Mouse (Mus musculus): Measurements from ENCODE around the gene Ercc8.

The Ercc8 gene

GRCm38 (mm10) chr13:108157732-108158464, 633 bp upstream of the Ercc8 start:
- DNase-seq (ENCODE audit: low spot score) = no peak

DNA sequence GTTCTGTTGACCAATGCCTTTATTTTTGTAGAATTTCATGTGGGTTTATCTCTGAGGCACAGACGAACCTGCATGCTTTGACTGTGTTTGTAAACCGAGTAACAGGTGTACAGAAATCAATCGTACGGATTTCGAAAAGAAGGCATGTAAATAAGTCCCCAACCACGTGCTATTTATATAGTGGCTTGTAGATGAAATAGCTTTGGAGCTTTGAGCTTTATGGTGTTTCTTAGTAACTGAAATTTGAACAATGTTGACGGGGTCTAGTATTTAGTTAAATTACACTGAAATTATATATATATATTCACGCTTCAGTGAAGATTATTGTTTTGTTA, 677 bp downstream of the Ercc8 start:
- DNase-seq (ENCODE audit: low spot score) = peak; percentile 22

DNA sequence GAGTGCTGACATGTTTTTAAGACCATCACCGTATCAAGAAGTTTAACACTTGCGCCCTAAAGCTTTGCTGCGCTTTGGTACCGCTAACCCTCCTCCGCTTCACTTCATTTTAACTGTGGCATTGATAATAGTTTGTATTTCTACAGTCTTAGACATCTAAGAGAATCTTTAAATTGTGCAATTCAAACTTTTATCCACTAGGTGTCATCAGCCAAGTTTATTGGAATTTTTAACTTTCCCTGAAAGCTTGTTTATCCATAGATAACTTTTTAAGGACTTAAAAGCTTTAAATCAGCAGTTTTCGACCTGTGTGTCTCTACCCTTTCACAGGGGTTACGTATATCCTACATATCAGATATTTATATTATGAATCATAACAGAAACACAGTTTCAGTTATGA, 1.4 kb downstream of the Ercc8 start:
- peak; percentile 77 for DNase-seq (ENCODE audit: low spot score)

DNA sequence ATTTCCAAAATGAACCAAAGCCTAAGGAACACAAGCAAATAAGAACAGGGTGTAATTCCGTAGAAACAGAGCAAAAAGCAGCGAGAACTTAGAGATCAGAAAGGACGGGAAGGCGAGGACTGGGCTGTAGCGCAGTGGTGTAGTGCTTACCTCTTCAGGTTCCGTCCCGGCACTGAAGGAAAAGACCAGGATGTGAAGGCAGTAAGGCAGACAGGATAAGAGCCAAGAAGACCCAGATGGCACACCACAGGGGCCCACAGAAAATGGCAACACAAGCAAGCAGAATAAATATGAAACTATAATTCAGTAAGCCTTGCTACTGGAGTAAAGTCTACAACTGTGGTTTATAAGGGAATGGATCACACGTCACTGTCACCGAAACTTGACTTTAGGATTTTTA, 5.4 kb downstream of the Ercc8 start:
- no peak for DNase-seq (ENCODE audit: low spot score)

GRCm38 (mm10) chr13:108164621-108165020, 6.1 kb downstream of the Ercc8 start:
- DNase-seq (ENCODE audit: low spot score) = no peak

GRCm38 (mm10) chr13:108170002-108170401, 11.5 kb downstream of the Ercc8 start:
- DNase-seq (ENCODE audit: low spot score) = no peak

DNA sequence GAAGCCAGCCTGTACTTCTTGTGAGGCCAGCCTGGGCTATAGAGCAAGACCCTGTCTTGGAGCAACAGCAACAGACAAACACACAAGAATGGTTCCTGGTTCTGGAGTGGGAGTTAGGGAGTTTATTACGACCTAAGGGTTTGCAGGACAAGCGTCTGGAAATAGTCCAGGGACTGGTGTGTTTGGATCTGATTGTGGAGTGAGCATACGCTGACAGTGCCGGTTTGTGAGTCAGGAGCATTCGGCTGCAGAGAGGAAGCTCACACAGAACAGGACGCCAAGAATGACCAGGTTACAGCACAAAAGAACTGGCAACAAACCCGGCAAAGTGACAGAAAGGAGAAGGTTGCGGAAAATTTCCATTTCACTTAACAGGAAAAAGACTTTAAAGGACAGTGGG, 12.0 kb downstream of the Ercc8 start:
- DNase-seq (ENCODE audit: low spot score) = no peak

DNA sequence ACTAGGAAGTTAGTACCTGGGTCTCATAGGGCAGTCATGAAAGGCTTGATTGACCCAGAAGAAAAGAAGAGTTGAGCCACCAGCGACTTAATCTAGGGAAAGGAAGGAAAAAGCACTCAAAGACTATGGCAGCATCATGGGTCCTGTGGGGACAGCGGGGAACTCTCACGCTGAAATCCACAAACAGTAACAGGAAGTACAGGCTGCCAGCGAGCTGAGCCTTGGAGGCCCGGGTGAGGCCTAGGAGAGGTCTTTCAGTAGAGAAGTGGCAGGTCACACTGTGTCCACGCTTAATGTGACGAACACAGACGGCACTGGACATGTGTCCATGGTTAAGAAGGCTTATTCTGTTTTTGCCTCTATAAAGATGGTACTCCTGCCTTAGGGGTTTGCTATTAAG, 21.1 kb downstream of the Ercc8 start:
- DNase-seq (ENCODE audit: low spot score) = no peak

GRCm38 (mm10) chr13:108180821-108181220, 22.3 kb downstream of the Ercc8 start:
- DNase-seq (ENCODE audit: low spot score) = no peak

GRCm38 (mm10) chr13:108184743-108185255, 26.3 kb downstream of the Ercc8 start:
- DNase-seq (ENCODE audit: low spot score) = no peak

DNA sequence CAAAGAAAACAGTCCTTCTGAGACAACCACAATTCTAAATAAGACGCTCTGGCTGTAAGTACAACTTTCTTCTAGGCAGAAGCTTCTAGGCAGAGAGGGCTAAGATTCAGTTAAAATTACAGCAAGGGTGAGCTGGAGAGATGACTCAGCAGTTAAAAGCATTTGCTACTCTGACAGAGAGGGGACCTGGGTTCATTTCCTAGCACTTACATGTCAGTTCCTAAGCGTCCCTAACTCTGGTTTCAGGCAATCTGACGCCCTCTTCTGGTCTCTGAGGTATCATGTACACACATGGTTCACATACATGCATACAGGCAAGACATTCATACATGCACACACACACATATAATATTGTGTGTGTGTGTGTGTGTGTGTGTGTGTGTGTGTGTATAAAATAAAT, 27.0 kb downstream of the Ercc8 start:
- DNase-seq (ENCODE audit: low spot score) = no peak

GRCm38 (mm10) chr13:108187994-108188393, 29.5 kb downstream of the Ercc8 start:
- no peak for DNase-seq (ENCODE audit: low spot score)

- DNase-seq (ENCODE audit: low spot score) = peak; percentile 83
Observed at GRCm38 (mm10) chr13:108191074-108191720, 32.7 kb downstream of the Ercc8 start.

GRCm38 (mm10) chr13:108195474-108195873, 36.9 kb downstream of the Ercc8 start:
- no peak for DNase-seq (ENCODE audit: low spot score)

GRCm38 (mm10) chr13:108204857-108205256, 46.3 kb downstream of the Ercc8 start:
- peak; percentile 71 for DNase-seq (ENCODE audit: low spot score)

DNA sequence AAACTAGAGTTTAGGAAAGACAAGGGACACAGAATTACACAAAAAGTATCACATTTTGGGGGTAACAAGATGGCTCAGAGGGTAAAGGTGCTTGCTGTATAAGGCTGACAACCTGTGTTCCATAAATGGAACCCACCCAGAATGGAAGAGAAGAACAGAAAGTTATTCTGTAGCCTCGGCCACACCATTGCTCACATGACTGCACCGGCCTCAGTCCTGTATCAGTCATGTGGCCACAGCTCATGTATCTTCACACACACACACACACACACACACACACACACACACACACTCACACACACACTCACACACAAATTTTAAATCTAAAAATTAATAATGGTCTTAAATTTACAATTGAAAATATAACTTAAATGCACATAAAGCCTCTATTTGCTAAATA, 48.9 kb downstream of the Ercc8 start:
- DNase-seq (ENCODE audit: low spot score) = no peak

- no peak for DNase-seq (ENCODE audit: low spot score)
Observed at GRCm38 (mm10) chr13:108208090-108208489, 49.6 kb downstream of the Ercc8 start.

DNA sequence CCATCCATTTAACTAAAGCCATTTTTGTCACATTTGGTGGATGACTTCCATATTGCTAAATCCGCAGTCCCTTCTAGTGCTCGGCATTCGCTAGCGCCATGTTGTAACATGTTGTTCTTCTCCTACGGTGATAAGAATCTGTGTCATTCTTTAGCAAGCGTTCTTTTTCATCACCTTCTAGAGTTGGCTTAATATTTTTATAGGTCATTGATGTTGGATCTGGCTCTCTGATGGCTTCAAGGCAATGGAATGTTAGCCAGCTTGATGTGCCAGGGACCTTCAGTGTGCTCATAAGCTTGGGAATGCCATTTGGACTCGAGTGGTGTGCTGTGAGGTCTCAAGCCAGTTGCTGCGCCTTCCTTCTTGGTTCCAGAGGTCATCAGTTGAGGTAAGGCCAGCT, 52.4 kb downstream of the Ercc8 start:
- no peak for DNase-seq (ENCODE audit: low spot score)

- DNase-seq (ENCODE audit: low spot score) = peak; percentile 45
Observed at GRCm38 (mm10) chr13:108212397-108213018, 54.0 kb downstream of the Ercc8 start.

DNA sequence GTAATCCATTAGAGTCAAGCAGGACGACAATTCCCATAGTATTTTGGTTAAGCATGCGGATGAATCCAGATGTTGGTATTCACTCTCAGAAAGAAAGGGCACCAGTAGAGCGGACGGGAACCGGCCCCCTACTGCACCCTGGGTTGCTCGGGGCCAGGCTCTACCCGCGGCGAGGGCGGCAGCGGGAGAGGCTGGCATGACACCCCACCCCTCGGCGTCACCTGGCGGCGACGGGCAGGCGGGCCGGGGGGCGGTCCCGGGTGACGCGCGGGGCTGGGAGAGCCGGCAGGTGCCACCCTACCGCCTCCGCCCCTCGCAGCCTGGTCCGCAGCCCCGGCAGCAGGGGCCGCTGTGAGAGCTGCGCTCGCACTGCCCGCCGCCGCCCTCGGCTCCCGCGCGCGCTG, 55.6 kb downstream of the Ercc8 start, which contains the start of gene Elovl7:
Gene Elovl7, plus strand, starts transcription at position 324 of the 404 bp plus-strand sequence.
- DNase-seq (ENCODE audit: low spot score) = peak; percentile 94

GRCm38 (mm10) chr13:108214485-108215107, 56.1 kb downstream of the Ercc8 start:
- peak; percentile 52 for DNase-seq (ENCODE audit: low spot score)

DNA sequence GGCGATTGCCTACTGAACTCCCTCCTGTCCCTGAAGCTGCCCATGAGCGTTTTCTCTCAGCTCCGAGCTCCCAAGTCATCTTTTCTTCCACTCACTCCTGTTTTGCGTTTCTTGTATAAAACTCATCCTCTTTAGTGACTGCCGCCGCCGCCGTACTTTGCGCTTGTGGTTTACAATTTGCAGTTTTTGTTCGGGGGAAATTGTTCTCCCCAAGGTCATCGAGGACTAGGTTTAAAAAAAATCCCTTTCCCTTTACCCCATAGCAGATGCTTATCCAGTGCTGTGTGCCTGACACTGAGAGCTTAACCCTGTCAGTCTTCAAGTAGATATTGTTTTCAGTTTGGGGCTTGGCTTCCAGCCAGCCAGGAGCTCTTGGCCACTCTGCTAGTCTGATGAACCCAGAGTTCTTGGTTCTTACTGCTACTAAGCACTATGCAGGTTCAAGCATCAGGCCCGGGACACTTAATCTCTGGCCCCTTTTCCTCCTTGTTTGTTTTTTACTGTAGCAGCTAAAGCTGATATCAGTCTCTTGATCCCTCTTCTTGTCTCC, 56.8 kb downstream of the Ercc8 start:
- DNase-seq (ENCODE audit: low spot score) = peak; percentile 30

Measured in MN1 (cell line).